8 mouse cellular contexts compared by ENCODE assay signal in the genomic region with DNA sequence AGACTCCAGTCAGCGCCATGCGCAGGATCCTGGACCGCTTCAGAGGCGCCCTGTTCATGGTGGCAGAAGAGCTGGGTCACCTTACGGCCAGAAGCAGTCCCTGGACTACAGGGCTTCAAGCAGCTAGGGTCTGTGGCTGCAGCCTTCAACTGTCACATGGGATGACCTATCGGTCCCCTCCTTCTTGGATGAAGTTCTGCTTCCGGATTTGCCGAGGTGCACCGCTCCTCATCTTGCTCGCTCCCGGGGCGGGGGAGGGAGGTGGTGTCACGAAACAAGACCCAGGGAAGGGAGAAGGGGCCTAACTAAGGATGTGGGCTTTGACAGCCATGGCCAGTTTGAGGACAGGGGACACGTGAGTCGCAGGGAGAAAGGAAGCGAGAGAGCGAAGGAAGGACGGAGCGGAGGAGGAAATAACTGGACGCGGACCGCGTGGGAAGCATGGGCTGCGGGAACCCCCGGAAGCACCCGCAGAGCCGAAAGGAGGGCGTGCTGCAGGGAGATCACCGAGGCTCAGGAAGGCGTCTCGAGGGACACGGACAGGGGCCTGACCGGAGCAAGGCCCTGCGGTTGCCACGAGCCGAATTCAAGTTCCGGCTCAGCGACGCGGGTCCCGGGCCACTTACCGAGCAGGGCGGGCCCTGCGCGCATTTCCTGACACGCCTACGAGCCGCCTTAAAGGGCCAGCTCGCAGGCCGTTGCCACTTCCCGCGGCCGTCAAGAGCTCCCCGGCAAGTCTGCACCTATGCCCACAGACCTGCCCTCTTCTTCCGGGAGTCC. TPM values are rescaled to one million over a fixed set of nuclear protein-coding genes. Genes with fewer than 3 reads are reported as not detected.
DNase-seq lines count a peak whose midpoint lies in the region; ATAC-seq and TF ChIP-seq lines count a peak whose summit lies in the region.

No protein-coding gene starts in this region.

- H3K4me3 ChIP-seq in gastrocnemius, adult 2 months = peak overlapping the region; percentile 97
- H3K4me3 ChIP-seq in hindbrain, postnatal 0 days (ENCODE audit: low read length) = peak overlapping the region; percentile 77

- H3K36me3 ChIP-seq in hindbrain, postnatal 0 days (ENCODE audit: insufficient read depth, low read length) = peaks cover 3% of the 10 kb centered on the region; the same call in 1 of the 2 replicates

- peak overlapping the region; percentile 93 for H3K27ac ChIP-seq in gastrocnemius, adult 2 months
- H3K27ac ChIP-seq in hindbrain, postnatal 0 days = peak overlapping the region; percentile 71

- DNase-seq in adrenal gland, adult (ENCODE audit: inconsistent age in 2 of 2, low spot score in 1 of 2) = peak; percentile 88 to 94
- peak; percentile 87 for DNase-seq in gastrocnemius, adult 2 months
- DNase-seq in hindbrain, postnatal 0 days (ENCODE audit: low spot score) = peak; percentile 92
- DNase-seq in left cerebral cortex, postnatal 10 days (ENCODE audit: extremely low spot score in 1 of 2, low spot score in 2 of 2) = peak; percentile 70 to 87
- peak; percentile 87 to 89 for DNase-seq in right cerebral cortex, postnatal 10 days (ENCODE audit: low spot score in 2 of 2)
- peak; percentile 76 to 81 for DNase-seq in urinary bladder, postnatal 36 days (ENCODE audit: low spot score in 2 of 2)

- WGBS in hindbrain, postnatal 0 days = under 1% methylated on average over 50 of the region's 55 CpGs

- intact Hi-C loops in gastrocnemius, adult 2 months (cut with DNase I) = no loop called here
- intact Hi-C loops in left cerebral cortex, postnatal 10 days (cut with DNase I) = no loop called here

- H3K27me3 ChIP-seq in hindbrain, postnatal 0 days (ENCODE audit: insufficient read depth, low read length) = no peaks in the 10 kb centered on the region

- peak overlapping the region; percentile 73 for H3K9ac ChIP-seq in hindbrain, postnatal 0 days (replicated peaks; ENCODE audit: low read length)

- H3K4me2 ChIP-seq in hindbrain, postnatal 0 days (ENCODE audit: low read depth, low read length) = peak overlapping the region; percentile 84

- TF ChIP-seq CTCF in gastrocnemius, adult 2 months (IDR thresholded peaks at IDR 0.05) = no peak
- no peak for TF ChIP-seq CTCF in hindbrain, postnatal 0 days (IDR thresholded peaks at IDR 0.05; ENCODE audit: low read depth)

- no peaks in the 10 kb centered on the region for H3K9me3 ChIP-seq in hindbrain, postnatal 0 days (ENCODE audit: low read length)

- ATAC-seq in common myeloid progenitor, adult 5-6 weeks (replicated peaks; ENCODE audit: low read depth, poor library complexity, severe bottlenecking) = peak; percentile 73
- ATAC-seq in hindbrain, postnatal 0 days = peak; percentile 85
- ATAC-seq in megakaryocyte progenitor cell, adult 5-6 weeks (replicated peaks; ENCODE audit: poor library complexity) = peak; percentile 76

- peaks cover 26% of the 10 kb centered on the region for H3K4me1 ChIP-seq in hindbrain, postnatal 0 days (ENCODE audit: insufficient read depth, low read length)

RNA-seq across cellular contexts. Expression of gene Slc35c1, which starts 1.0 kb away (rescaled TPM):
- 12.0 and 19.4 TPM in 2 replicates for total RNA-seq in common myeloid progenitor, adult 5-6 weeks (2017)
- 1 to 10 TPM; 4.9 to 5.1 TPM for total RNA-seq in gastrocnemius, adult 2 months (2021)
- 11.0 and 12.7 TPM in 2 replicates for total RNA-seq in hindbrain, postnatal 0 days (2014; rRNA removed)
- 12.7 and 16.4 TPM in 2 replicates for polyA plus RNA-seq in hindbrain, postnatal 0 days (2015; fragmentation: Nextera tagmentation; extraction: Ambion mirVana)
- total RNA-seq in left cerebral cortex, postnatal 10 days (2021) = 10 to 100 TPM; 22.2 to 24.2 TPM
- total RNA-seq in megakaryocyte progenitor cell, adult 5-6 weeks (2015) = 62.3 and 76.4 TPM in 2 replicates
- total RNA-seq in megakaryocyte progenitor cell, adult 5-6 weeks (2017) = 16.5 and 19.3 TPM in 2 replicates

RNA-seq across cellular contexts. Expression of gene Cry2, which starts 25.5 kb away (rescaled TPM):
- total RNA-seq in common myeloid progenitor, adult 5-6 weeks (2017) = 11.2 and 12.6 TPM in 2 replicates
- 10 to 100 TPM; 12.5 to 26.8 TPM for total RNA-seq in gastrocnemius, adult 2 months (2021)
- 43.8 and 45.5 TPM in 2 replicates for total RNA-seq in hindbrain, postnatal 0 days (2014; rRNA removed)
- polyA plus RNA-seq in hindbrain, postnatal 0 days (2015; fragmentation: Nextera tagmentation; extraction: Ambion mirVana) = 50.6 and 52.0 TPM in 2 replicates
- 100 to 1,000 TPM; 108 to 109 TPM for total RNA-seq in left cerebral cortex, postnatal 10 days (2021)
- 9.0 and 10.1 TPM in 2 replicates for total RNA-seq in megakaryocyte progenitor cell, adult 5-6 weeks (2015)
- total RNA-seq in megakaryocyte progenitor cell, adult 5-6 weeks (2017) = 7.4 and 10.9 TPM in 2 replicates

RNA-seq across cellular contexts. Expression of gene Mapk8ip1, which starts 58.3 kb away (rescaled TPM):
- not detected in 2 replicates for total RNA-seq in common myeloid progenitor, adult 5-6 weeks (2017)
- total RNA-seq in gastrocnemius, adult 2 months (2021) = 1 to 10 TPM; 3.0 to 3.9 TPM
- total RNA-seq in hindbrain, postnatal 0 days (2014; rRNA removed) = 361 and 373 TPM in 2 replicates
- polyA plus RNA-seq in hindbrain, postnatal 0 days (2015; fragmentation: Nextera tagmentation; extraction: Ambion mirVana) = 177 and 182 TPM in 2 replicates
- 100 to 1,000 TPM; 414 to 421 TPM for total RNA-seq in left cerebral cortex, postnatal 10 days (2021)
- not detected in 2 replicates for total RNA-seq in megakaryocyte progenitor cell, adult 5-6 weeks (2015)
- 0.07 TPM in 1 of 2 replicates, not detected in the other for total RNA-seq in megakaryocyte progenitor cell, adult 5-6 weeks (2017)

Comparison
In these comparisons a context has a peak if more than half of its experiments do, and no peak if none do; other contexts are left out.
1. Peak in every context shown above with its lines: DNase-seq, ATAC-seq, H3K4me3 ChIP-seq and H3K27ac ChIP-seq.
2. RNA of gene Mapk8ip1, which starts 58.3 kb away (total RNA-seq): 414 to 421 TPM in left cerebral cortex, postnatal 10 days and 361 to 373 TPM in hindbrain, postnatal 0 days; 3.0 to 3.9 TPM in gastrocnemius, adult 2 months, not detected in common myeloid progenitor, adult 5-6 weeks and 0.07 TPM in megakaryocyte progenitor cell, adult 5-6 weeks; every median in the first group is over 10 times any median in the second.